Mouse (Mus musculus) E14TG2a.4 (cell line): ENCODE measurements around the gene 4930402F06Rik.

Source experiments
- CTCF ChIP-seq: conservative IDR thresholded peaks from 2 replicates; pipeline ENCODE4 v1.5.1; 2014; ENCODE audit warnings: low read length
- NANOG ChIP-seq: IDR thresholded peaks from 2 replicates; pipeline ENCODE4 v1.6.1; 2014; ENCODE audit warnings: borderline replicate concordance, low read length, mixed read lengths
- POU5F1 ChIP-seq: IDR thresholded peaks from 2 replicates; pipeline ENCODE4 v1.6.1; 2014; ENCODE audit warnings: low read length, borderline replicate concordance

GRCm38 (mm10) chr2:35422384-35422783, 25.4 kb upstream of the 4930402F06Rik start:
- TF ChIP-seq CTCF: no peak
- no peak for TF ChIP-seq NANOG
- no peak for TF ChIP-seq POU5F1
